Mouse (Mus musculus): Measurements from ENCODE around the gene Clcn2. TPM values are rescaled to one million over a fixed set of nuclear protein-coding genes. Genes with fewer than 3 reads are reported as not detected.
"Not testable (repeated sequence)": the region's sequence is repeated elsewhere in the genome, so short reads cannot be mapped to it uniquely, and the experiment has no call there.

Clcn2 gene
- total RNA-seq, 2 experiments from 2014 or later: 2.3 to 3.2 TPM

DNA sequence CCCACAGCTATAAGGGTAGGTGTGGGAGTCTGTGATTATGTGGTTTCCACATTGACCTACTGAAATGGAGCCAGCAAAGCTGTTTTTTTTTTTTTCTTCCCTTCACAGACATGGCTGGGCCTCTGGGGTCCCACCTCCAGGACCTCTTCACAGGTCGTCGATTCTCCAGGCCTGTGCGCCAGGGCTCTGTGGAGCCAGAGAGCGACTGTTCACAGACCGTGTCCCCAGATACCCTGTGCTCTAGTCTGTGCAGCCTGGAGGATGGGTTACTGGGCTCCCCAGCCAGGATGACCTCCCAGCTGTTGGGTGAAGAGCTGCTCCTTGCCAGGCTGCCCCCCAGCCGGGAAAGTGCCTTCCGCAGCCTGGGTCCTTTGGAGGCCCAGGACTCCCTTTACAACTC is 16.2 kb downstream of the Clcn2 start:
- no peak for DNase-seq

DNA sequence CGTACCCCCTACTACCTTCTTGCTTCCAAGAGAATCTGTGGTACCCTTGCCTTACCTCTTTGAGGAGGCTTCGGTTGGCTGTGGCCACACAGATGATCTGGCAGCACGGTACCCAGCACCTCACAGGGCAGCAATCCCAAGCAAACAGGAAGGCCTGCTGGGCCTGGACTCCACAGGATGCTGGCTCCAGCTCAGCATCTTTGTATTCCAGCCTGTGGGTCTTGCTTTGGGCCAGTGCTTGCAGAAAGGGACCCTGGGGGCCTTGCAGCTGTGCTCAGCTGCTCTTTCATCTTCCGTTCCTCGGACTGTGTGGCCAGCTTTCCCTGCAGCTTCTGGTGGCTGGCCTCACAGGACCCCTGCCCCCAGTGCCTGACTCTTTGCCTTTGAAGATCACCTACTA is 17.5 kb downstream of the Clcn2 start:
- DNase-seq: no peak

DNA sequence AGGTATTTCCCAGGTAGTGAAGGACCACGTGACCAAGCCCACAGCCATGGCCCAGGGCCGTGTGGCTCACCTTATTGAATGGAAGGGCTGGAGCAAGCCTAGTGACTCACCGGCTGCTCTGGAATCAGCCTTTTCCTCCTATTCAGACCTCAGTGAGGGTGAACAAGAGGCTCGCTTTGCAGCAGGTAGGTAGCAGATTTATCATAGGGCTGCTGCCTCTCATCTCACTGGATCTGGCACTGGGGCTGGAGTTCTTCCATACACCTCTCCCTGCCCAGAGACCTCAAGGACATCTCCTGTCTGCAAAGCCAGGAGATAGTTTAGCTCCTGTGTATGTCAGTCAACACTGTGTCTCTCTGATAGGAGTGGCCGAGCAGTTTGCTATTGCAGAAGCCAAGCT is 18.3 kb downstream of the Clcn2 start:
- DNase-seq: no peak

DNA sequence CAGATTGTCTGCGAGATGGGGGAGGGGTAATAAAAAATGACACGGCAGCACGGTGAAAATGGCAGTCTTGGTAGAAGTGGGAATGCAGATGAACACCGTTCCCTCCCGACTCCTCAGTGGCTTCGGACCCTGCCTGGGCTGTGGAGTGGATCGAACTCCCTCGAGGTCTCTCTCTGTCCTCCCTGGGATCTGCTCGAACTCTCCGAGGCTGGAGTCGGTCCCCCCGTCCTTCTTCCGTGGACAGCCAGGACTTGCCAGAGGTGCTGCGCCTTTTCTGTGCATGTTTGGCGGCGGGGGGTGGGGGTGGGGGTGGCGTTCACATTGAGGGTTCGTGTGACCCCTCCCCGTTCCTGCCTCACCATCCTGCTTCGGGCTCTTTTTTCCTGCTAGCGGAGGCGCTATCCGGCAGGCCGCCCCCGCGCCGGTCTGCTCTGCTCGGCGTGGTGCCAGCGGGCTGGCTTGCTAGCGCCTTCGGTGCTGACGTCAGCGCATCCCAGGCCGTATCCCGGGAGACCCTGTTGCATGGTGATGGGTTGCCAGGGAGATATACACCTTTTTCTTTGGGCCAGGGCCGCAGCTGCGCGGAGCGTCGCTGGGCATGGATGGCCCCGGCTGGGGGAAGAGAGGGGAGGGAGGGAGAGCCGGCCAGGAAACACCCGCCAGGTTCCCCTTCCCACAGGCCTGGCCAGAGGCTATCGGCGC is 21.8 kb downstream of the Clcn2 start:
- peak; percentile 87 for DNase-seq

DNA sequence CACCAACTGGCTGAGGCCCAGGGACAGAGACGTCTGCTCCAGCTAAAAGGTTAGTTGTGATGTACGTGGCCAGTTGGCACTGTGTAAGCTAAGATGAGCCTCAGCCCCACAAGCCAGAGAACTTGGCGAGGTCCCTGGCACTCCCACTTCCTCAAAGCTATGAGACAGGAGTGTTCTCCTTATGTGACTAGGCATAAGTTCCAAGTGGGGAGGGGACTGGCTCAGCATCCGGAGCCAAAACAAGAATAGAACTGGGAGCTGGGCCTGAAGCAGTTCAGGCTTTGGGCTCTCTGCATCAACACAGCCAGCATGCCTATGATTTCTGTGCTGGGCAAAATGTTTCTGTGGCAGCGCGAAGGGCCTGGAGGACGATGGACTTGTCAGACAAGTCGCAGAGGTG is 22.8 kb downstream of the Clcn2 start:
- DNase-seq: peak; percentile 46

DNA sequence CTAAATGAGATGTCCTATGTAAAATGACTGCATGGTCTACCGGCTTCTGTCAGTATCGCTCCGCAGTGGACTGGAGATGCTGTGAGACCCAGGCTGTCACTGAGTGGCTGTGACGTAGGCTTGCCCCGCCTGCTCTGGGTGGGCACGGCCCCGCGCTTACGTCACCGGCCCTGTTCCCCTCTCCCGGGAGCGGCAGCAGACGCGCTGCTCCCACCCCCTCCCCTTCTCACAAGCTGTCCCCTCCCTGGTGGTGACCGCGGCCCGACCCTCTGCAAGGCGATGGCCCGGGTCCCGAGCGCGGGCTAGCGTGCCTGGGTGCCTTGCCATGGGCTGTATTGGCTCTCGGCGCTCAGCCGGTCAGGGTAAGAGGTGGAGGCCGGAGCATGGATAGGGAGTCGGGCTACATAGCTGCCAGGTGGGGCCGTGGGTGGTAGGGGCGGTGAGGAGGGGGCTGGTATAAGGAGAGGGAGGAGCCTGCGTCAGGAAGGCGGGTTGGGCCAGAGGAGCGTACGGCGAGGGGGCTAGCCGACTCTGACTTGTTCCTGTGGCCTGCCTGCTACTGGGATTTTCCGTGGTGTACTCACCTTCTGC is 24.3 kb downstream of the Clcn2 start, which contains the start of gene Fam131a:
Fam131a (plus strand) TSS at position 131 of the 591 bp plus-strand sequence.
- peak; percentile 85 for DNase-seq

DNA sequence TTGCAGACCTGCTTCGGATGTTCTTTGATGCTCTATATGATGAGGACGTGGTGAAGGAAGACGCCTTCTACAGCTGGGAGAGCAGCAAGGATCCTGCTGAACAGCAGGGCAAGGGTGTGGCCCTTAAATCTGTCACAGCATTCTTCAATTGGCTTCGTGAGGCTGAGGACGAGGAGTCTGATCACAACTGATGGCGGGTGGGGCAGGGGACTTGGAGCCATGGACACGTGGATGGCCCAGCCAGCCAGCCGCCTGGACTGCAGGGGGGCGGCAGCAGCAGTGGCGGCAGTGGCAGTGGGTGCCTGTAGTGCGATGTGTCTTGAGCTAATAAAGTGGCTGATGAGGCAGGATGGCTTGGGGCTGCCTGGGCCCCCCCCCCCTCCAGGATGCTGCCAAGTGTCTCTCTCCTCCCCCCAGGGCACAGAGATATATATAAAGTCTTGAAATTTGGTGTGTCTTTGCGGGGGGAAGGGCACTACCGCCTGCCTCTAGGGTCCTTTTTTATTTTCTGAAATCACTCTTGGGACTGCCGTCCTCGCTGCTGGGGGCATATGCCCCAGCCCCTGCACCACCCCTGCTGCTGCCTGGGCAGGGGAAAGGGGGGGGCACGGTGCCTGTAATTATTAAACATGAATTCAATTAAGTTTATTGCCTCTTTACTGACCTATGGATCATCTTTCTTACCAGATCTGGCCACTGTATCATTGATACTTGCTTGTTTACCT is 25.1 kb downstream of the Clcn2 start:
- no peak for DNase-seq

DNA sequence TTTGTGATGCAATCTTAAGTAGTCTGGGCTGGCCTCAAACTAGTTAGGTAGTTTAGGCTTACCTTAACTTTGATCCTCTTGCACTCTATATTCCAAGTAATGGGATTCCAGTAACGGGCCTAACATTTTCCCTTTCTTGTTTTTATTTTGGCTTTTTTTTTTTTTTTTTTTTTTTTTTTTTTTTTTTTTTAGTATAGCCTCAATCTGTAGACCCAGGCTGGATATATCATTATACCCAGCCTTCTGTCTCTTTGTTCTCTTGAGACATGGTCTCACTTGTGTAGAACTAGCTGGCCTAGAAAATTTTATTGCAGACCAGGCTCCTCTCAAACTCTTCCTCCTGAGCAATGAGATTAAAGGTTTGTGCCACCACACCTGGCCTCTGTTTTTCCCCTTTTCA is 25.9 kb downstream of the Clcn2 start:
- DNase-seq: no peak

DNA sequence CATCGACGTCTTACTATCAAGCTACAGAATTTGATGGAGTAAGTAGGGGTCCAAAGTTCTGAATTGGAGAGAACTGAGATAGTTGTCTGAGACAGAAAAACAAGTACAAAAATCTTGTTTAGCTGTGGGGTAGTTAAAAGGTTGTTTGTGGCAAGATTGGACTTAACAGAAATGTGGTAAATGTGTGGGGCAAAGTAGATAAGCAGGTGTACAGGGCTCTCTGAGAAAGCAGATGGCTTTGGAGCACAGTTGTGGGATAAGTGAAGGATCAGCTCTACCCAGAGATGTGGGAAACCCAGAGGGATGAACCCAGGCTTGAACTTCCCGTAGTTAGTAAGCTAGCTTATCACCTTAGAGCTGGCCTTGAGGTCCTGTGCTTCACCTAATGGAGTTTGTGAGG is 26.8 kb downstream of the Clcn2 start:
- DNase-seq: no peak

DNA sequence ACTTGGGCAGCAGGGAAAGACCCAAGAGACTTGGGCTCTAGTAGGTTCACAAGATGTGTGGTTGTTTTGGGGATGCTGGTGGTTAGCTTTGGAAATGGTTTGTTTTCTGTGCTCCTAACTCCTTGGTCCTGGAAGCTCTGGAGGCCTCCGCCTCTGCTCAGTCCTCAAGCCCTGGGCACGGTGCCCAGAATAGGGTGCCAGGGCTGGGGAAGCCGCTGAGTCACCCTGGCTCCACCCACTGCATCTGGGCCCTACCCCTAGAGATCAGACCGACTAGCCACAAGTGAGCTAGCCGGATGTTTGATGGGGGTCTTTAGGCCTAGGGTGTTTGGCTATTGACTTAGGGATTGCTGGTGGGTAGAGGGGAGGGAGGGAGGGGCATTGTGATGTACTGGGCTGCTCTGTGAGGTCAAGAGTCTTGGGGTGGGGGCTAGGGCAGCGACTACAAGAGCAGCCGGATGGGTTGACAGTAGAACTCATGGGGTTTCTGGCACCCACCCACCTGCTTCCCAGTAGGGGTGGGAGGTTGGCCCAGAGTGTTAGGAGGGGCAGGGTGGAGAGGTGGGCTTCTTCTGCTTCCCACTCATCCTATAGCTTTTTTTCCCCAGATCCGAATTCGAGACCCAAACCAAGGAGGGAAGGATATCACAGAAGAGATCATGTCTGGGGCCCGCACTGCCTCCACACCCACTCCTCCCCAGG is 39.4 kb downstream of the Clcn2 start:
- peak; percentile 86 for DNase-seq

DNA sequence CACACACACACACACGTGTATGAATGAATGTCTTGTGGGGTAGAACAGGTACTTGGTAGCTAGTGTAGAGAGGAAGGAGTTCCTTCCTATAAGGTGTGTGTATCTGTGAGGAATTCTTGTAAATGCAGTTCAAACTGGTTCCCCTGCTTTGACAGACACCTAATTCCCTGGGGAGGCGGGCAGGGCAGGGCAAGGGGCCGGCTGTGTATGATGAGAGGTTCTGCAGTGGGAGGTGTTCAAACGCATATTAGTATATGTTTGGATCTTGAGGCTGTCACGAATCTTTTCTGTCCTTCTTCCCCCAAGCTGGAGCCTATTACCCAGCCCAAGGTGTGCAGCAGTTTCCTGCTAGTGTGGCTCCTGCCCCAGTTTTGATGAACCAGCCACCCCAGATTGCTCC is 40.2 kb downstream of the Clcn2 start:
- no peak for DNase-seq

DNA sequence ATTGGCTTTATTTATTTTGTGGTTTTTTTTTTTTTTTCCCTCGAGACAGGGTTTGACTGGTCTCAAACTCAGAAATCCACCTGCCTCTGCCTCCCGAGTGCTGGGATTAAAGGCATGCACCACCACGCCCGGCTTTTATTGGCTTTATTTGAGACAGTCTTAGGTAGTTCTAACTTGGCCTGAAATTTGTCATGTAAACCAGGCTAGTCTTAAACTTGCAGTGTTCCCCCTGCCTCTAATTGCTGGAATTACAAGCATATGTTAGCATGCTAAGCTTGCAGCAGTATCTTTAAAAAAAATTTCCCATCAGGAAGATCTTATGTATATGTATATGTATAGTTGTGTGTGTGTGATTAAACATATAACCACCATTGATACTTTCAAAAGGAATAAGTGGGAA is 40.8 kb downstream of the Clcn2 start:
- no peak for DNase-seq

DNA sequence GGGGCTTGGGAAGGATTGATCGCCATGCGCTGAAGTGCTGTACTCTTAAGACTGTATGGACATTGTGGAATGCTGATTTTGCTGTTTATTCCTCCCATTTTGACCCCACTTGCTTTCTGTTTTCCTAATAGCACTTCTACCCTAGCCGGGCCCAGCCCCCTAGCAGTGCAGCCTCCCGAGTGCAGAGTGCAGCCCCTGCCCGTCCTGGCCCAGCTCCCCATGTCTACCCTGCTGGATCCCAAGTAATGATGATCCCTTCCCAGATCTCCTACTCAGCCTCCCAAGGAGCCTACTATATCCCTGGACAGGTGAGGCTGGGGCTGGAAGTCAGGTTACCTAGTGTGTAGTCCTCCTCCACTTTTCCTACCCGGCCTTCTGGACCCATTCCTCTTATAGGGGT is 42.3 kb downstream of the Clcn2 start:
- no peak for DNase-seq

DNA sequence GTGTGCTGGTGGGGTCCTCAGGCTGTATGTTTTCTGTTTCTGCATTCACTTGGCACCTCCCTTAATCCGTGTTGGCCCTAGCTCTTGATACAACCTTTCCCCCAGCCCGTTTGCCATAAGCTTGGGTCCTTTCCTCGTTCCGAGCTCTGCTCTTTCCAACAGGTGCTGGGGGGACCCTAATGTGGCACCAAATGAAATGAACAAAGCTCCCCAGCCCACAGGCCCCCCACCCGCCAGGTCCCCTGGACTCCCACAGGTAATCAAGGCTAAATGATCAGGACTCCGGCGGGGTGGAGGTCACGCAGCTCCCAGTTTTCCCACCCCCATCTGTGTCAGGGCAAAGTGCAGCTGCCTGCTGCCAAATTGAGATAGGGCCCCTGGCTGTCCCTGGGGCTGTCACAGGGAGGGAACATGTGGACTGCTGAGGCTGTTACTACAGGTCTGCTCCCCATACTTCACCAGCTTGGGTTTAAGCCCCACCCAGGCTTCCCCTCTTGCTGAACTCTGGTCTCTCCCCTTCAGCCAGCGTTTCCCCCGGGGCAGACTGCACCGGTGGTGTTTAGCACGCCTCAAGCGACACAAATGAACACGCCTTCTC is 43.7 kb downstream of the Clcn2 start:
- DNase-seq: peak; percentile 12

DNA sequence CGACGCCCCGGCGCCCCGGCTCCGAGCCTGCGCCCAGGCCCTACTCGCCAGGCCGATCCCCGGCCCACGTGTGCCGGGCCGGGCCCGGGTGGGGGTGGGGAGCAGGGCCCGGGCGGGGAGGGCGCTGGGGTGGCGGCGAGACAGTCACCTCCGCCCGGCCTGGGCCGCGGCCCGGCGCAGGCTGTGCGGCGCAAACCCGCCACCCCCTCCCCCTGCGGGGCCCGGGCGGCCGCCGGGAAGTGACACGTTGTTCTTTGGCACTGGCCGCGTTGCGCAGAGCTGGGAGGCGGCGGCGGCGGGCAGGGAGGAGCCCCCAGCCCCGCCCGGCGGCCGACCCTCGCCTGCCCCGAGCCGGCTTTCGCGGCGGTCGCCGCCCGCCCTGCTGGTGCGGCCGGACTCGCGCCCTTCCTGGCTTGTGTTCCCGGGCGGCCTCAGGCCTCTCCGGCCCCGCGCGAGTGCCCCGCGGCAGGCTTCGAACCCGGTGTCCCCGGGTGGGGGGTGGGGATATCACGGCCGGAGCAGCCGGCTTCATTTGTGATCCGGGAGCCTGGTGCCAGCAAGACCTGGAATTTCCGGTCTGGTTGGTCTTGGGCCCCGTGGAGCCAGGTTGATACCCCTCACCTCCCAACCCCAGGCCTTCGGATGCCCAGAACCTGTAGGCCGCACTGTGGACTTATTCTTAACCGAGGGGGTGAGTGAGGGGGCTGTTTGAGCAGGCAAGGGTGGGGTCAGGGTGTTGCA is 44.4 kb downstream of the Clcn2 start:
- peak; percentile 75 for DNase-seq

DNA sequence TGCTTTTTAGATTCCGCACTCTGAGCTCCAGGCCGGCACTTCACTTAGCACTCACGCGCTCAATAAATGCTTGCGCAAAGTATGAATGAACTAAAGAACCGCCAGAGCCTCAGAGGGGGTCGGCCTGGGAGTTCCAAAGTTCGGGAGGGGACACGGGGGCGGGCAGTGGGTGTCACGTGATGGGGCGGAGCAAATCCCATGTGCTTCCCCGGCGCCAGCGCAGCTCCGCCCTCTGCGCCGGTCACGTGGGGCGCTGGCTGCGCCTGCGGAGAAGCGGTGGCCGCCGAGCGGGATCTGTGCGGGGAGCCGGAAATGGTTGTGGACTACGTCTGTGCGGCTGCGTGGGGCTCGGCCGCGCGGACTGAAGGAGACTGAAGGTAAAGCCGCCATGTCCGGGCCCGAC is 45.0 kb downstream of the Clcn2 start:
- peak; percentile 97 for DNase-seq

DNA sequence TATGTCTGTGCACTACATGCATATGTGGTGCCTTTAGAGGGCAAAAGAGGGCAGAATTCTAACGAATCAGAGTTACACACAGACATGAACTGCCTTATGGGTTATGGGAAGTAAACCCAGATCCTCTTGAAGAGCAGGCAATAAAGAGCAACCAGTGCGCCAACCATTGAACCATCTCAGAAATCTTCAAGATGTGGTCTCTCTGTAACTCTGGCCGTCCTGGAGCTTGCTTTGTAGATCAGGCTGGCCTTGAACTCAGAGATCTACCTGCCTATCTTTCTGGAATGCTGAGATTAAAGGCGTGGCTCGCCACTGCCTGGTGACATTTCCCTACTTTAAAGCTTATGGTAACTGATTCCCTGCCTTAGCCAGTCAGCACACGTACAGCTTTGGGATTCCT is 45.7 kb downstream of the Clcn2 start:
- DNase-seq: no peak

DNA sequence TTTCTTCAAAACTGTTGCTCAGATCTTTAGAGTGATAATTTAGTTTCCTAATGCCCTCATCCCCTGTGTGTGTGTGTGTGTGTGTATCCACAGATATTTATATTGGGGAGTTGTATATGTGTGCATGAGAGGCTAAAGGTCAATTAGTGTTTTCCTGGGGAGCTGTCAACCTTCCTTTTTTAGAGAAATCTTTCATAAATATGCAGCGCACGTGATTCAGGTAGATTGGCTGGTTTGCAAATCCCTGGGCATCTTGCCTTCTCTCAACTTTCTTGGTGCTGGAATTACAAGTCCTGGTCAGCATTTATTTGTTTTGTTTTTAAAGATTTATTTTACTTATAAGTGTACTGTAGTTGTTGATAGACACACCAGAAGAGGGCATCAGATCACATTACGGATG is 47.3 kb downstream of the Clcn2 start:
- DNase-seq: no peak

DNA sequence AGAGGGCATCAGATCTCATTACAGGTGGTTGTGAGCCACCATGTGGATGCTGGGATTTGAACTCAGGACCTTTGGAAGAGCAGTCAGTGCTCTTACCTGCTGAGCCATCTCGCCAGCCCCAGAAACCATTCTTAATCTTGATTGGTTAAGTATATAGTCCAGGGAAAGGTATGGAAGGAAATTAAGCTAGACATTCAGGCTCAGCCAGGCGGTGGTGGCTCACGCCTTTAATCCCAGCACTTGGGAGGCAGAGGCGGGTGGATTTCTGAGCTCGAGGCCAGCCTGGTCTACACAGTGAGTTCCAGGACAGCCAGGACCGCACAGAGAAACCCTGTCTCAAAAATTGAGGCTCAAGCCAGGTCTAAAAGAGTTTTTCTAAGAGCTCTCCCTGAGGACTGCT is 49.5 kb downstream of the Clcn2 start, which contains the start of gene Eif4g1:
Eif4g1 (plus strand) TSS at position 301 of the 400 bp plus-strand sequence.
- not testable (repeated sequence) for DNase-seq

DNA sequence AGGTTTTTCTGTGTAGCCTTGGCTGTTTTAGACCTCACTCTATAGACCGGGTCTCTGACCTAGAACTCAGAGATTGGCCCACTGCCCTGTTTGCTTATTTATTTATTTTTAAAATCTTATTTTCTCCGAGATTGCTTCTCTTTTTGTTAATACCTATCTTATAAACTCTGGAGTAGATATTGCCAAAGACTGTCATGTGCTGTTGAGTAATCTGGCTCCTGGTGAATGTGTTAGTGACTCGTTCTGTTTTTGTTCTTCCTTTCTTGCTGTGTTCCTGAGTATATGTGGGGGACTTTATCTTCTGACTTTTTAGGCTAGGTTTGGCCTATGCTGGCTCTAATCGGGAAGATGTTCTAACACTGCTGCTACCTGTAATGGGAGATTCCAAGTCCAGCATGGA is 59.9 kb downstream of the Clcn2 start:
- no peak for DNase-seq

DNA sequence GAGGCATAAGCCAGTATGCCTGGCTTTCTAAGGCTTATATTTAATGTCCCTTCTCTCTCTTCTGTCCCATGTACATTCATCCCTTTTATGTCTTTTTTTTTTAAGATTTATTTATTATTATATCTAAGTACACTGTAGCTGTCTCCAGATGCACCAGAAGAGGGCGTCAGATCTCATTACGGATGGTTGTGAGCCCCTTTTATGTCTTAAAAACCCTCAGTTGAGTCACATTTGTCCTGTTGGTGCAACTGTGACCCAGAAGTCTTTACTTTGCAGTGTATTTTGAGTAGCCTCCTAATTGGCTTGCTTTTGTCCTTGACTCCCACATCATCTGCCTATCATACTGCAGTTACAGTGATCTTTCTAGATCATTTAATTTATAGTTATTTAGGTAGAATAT is 64.2 kb downstream of the Clcn2 start:
- no peak for DNase-seq

Data from gastrocnemius, postnatal 10 days (tissue).